Mouse (Mus musculus) mature B cell (primary cell): Measurements from ENCODE around the gene Gm49393.

ENCODE experiments used
- in situ Hi-C: fragments of 300-500 bp; cut with MboI; formaldehyde crosslinking; loops from 2 replicates; pipeline ENCODE4 v1.14.3; 2019

Gene Gm49393

GRCm38 (mm10) chr13:60809690-60810089, 125.7 kb downstream of the Gm49393 start:
- in situ Hi-C loops, result no loop called here
